Mouse (Mus musculus) forebrain, embryonic 13.5 days (tissue): Measurements from ENCODE around the gene Gabrg3. TPM values are rescaled to one million over a fixed set of nuclear protein-coding genes. Genes with fewer than 3 reads are reported as not detected.
"Not testable (repeated sequence)": the region's sequence is repeated elsewhere in the genome, so short reads cannot be mapped to it uniquely, and the experiment has no call there.

ENCODE experiments used
- ATAC-seq: fragments of 200-750 bp; cut with Nextera tagmentation; 2 replicates; pipeline ENCODE4 v1.8.0; 2017
- H3K27ac ChIP-seq: fragments of 300-500 bp; sonication (generic); 2 replicates; pipeline ENCODE4 v1.5.1; 2015; ENCODE audit warnings: inconsistent platforms, mild to moderate bottlenecking, moderate library complexity
- H3K27me3 ChIP-seq: fragments of 300-500 bp; sonication (generic); 2 replicates; pipeline ENCODE4 v1.6.1; 2015; ENCODE audit warnings: mild to moderate bottlenecking, inconsistent platforms
- H3K36me3 ChIP-seq: fragments of 300-500 bp; sonication (generic); 2 replicates; pipeline ENCODE4 v1.6.1; 2015; ENCODE audit warnings: mild to moderate bottlenecking, inconsistent platforms; ENCODE audit not compliant: poor library complexity, severe bottlenecking
- H3K4me1 ChIP-seq: fragments of 300-500 bp; sonication (generic); 2 replicates; pipeline ENCODE4 v1.6.1; 2015; ENCODE audit warnings: inconsistent platforms
- H3K4me2 ChIP-seq: fragments of 300-500 bp; sonication (generic); 2 replicates; pipeline ENCODE4 v1.6.1; 2015; ENCODE audit warnings: inconsistent platforms, mild to moderate bottlenecking, moderate library complexity
- H3K4me3 ChIP-seq: fragments of 300-500 bp; sonication (generic); 2 replicates; pipeline ENCODE4 v1.5.1; 2015; ENCODE audit warnings: mild to moderate bottlenecking, inconsistent platforms
- H3K9ac ChIP-seq: fragments of 300-500 bp; sonication (generic); 2 replicates; pipeline ENCODE4 v1.6.1; 2015; ENCODE audit warnings: mild to moderate bottlenecking, inconsistent platforms
- H3K9me3 ChIP-seq: fragments of 300-500 bp; sonication (generic); replicated peaks from 2 replicates; pipeline ENCODE4 v1.6.1; 2016; ENCODE audit warnings: inconsistent platforms
- WGBS: fragments of 180-500 bp; shearing (Covaris S2); methylation state at CpG from one replicate; pipeline ENCODE4 v1.1.7; 2015; 5-methylcytosine and 5-hydroxymethylcytosine counted together
- polyA plus RNA-seq: library from polyadenylated mRNA; unstranded; fragments of >200 nt; fragmentation: Nextera tagmentation; extraction: Ambion mirVana; gene quantifications from 2 replicates; pipeline ENCODE4 v1.2.1, GENCODE M21; 2015

Gabrg3 gene
- polyA plus RNA-seq, 1 experiment from 2014 or later: 1.3 TPM

DNA sequence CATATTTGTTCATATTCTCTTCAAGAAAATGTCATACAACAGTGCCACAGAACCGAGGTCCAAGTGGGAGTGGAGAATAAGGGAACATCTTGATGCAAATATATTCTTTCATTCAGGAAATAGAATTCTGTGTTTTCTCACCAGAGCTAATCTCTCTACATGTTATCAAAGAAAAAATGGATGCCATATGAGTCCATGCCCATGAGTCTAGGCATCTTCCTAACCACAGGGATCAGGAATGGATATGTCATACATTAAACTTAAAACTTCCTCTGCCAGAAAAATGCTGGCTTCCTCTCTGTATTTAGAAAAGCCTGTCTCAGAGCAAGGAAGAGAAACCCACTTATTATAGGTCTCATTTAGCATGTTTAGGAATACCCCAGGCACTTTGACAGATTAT, 92.9 kb downstream of the Gabrg3 start:
- no peaks in the 10 kb centered on the region for H3K9me3 ChIP-seq
- no peak overlapping the region for H3K27ac ChIP-seq
- 74% methylated on average over 1 of the region's 1 CpGs for WGBS
- H3K9ac ChIP-seq: no peak overlapping the region
- no peak; the same call in 1 of the 2 replicates for ATAC-seq
- H3K4me2 ChIP-seq: no peak overlapping the region
- no peaks in the 10 kb centered on the region for H3K36me3 ChIP-seq
- H3K4me1 ChIP-seq: no peaks in the 10 kb centered on the region
- H3K27me3 ChIP-seq: no peaks in the 10 kb centered on the region
- no peak overlapping the region for H3K4me3 ChIP-seq

DNA sequence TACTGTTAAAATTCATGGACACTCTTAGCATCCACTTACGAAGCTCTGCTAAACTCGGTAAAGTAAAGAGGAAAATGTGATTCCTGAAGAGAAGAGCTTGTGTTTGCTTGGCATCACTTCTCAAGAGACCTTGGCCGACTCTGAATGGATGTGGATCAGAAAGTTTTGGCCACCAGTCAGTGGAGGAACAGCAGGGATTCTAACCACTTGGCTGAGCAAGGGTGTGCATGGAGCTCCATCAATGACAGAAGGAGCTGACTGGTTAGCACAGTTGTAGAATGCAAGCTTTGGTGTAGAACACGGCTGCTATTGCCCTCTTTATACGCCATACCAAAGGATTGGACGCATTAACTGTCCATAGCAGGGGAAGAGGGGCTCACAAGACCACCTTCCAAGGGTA, 93.4 kb downstream of the Gabrg3 start:
- H3K9ac ChIP-seq: no peak overlapping the region
- no peaks in the 10 kb centered on the region for H3K27me3 ChIP-seq
- H3K36me3 ChIP-seq: no peaks in the 10 kb centered on the region
- no peak overlapping the region for H3K4me3 ChIP-seq
- 87% methylated on average over 6 of the region's 6 CpGs for WGBS
- H3K9me3 ChIP-seq: no peaks in the 10 kb centered on the region
- no peak overlapping the region for H3K27ac ChIP-seq
- H3K4me2 ChIP-seq: no peak overlapping the region
- ATAC-seq: no peak; the same call in 1 of the 2 replicates
- H3K4me1 ChIP-seq: no peaks in the 10 kb centered on the region

DNA sequence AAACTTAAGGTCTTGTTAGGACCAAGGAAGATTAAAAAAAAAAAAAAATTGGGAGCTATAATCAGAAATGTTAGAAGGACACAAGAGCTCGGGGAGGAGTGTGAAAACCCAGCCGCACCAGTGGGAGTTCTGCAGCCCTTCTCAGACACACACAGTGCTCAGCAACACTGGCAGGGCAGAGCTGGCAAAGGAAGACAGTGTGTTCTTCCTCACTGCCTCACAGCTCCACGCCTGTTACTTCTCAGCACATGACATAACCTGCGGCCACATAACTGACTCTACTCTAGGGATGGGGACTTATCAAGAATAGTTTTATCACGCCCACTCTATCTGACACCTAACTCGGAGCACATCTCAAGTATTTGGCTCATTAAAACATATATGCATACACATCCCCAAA, 103.8 kb downstream of the Gabrg3 start:
- 85% methylated on average over 6 of the region's 6 CpGs for WGBS
- ATAC-seq: no peak
- H3K9me3 ChIP-seq: no peaks in the 10 kb centered on the region

DNA sequence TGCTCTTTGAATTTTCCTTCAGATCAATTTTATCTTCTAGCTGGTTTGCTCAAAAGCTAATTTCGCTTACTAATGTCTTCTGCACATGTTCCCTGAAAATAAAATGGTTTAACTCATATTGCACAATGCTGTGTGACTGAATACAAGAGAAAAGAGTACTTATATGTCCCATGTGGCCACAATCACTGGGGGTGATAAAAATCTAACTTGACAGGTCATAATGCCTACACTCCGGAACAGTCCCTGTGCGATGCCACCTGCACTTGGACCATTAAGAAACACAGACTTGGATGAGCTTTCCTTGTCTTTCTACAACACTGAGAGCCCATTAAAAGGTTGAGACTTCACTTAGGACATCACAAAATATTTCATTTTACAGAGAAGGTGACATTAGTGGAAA, 108.1 kb downstream of the Gabrg3 start:
- Histone ChIP-seq H3K9me3 (no peaks in the 10 kb centered on the region), H3K4me2 (no peak overlapping the region), H3K36me3 (no peaks in the 10 kb centered on the region), H3K27me3 (no peaks in the 10 kb centered on the region), H3K4me3 (no peak overlapping the region), H3K27ac (no peak overlapping the region), H3K9ac (no peak overlapping the region), H3K4me1 (no peaks in the 10 kb centered on the region)
- no peak for ATAC-seq
- 89% methylated on average over 3 of the region's 3 CpGs for WGBS

More for the DNA sequence above, 103.8 kb downstream of the Gabrg3 start:
- no peak overlapping the region for H3K9ac ChIP-seq
- H3K4me1 ChIP-seq: no peaks in the 10 kb centered on the region
- H3K36me3 ChIP-seq: no peaks in the 10 kb centered on the region
- H3K27me3 ChIP-seq: no peaks in the 10 kb centered on the region
- no peak overlapping the region for H3K4me2 ChIP-seq
- H3K27ac ChIP-seq: no peak overlapping the region
- H3K4me3 ChIP-seq: no peak overlapping the region

DNA sequence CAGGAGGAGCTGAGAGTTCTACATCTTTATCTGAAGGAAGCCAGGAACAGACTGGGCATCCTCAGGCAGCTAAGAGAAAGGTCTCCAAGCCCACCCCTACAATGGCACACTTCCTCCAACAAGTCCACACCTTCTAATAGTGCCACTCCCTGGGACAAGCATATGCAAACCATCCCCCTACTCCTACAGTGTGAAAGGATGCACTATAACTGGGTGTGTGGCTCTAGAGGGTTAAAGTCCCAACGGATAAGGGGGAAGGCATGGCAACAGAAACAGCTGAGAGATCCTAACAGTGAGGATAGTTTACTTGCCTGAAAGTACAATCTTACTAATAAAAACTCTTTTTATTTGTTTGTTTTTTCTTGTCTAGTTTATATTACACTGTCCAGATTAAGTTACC, 126.8 kb downstream of the Gabrg3 start:
- Histone ChIP-seq H3K4me3 (no peak overlapping the region), H3K9me3 (no peaks in the 10 kb centered on the region; the same call in 1 of the 2 replicates), H3K9ac (no peak overlapping the region), H3K4me2 (no peak overlapping the region), H3K27ac (no peak overlapping the region), H3K36me3 (no peaks in the 10 kb centered on the region), H3K27me3 (no peaks in the 10 kb centered on the region), H3K4me1 (no peaks in the 10 kb centered on the region)
- WGBS: 77% methylated on average over 1 of the region's 1 CpGs
- ATAC-seq: no peak

DNA sequence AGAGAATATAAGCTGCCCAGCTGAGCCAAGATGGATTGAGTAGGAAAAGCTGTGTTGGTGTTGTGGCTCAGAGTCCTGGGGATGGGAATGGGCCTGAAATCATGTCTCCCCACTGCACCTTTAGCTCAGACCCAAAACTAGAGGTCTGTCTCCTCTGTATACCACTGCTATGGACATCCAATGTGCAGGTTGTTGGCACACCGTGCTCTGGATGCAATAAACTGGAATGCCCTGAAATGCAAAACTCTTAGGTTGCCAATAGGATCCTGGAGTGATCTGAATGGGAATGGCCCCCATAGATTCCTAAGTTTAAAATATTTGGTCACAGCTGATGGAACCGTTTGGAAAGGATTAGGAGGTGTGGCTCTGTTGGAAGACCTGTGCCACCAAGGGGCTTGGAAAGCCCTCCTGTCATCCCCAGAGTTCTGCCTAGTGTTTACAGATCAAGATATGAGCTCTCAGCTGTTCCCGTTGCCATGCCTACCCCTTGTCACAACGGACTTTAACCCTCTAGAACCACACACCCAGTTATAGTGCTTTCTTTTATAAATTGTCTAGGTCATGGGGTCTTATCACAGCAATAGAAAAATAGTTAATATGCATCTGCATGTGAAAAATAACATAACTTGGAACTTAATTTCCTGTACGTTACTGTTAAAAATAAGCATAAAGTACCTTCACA, 128.0 kb downstream of the Gabrg3 start:
- H3K9me3 ChIP-seq: no peaks in the 10 kb centered on the region; the same call in 1 of the 2 replicates
- no peaks in the 10 kb centered on the region for H3K27me3 ChIP-seq
- H3K4me1 ChIP-seq: no peaks in the 10 kb centered on the region
- no peak overlapping the region for H3K9ac ChIP-seq
- 79% methylated on average over 5 of the region's 5 CpGs for WGBS
- no peaks in the 10 kb centered on the region for H3K36me3 ChIP-seq
- no peak overlapping the region for H3K4me2 ChIP-seq
- ATAC-seq: no peak
- H3K4me3 ChIP-seq: no peak overlapping the region
- no peak overlapping the region for H3K27ac ChIP-seq

DNA sequence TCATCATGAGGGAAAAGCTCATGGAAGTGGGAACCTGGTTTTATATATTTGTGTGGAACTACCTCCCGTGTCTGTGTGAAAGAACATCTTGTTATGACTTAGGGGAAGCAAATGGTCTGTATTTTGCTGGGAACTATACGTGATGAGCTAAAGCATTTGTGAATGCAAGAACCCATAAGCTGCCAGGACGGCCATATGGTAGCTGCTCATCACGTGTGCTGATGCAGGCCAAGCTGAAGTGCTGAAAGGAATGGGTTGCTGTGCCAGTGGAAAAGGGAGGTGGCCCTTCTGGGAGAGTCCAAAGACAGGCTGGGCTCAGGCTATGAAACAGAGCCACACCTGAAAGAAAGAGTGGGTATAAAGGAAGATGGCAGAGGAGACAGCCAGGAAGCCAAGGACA, 143.0 kb downstream of the Gabrg3 start:
- Histone ChIP-seq H3K27ac (no peak overlapping the region), H3K36me3 (no peaks in the 10 kb centered on the region), H3K4me1 (no peaks in the 10 kb centered on the region), H3K4me3 (no peak overlapping the region), H3K9me3 (no peaks in the 10 kb centered on the region), H3K4me2 (no peak overlapping the region), H3K27me3 (no peaks in the 10 kb centered on the region), H3K9ac (no peak overlapping the region)
- WGBS: 81% methylated on average over 4 of the region's 4 CpGs
- ATAC-seq: no peak; the same call in 1 of the 2 replicates

DNA sequence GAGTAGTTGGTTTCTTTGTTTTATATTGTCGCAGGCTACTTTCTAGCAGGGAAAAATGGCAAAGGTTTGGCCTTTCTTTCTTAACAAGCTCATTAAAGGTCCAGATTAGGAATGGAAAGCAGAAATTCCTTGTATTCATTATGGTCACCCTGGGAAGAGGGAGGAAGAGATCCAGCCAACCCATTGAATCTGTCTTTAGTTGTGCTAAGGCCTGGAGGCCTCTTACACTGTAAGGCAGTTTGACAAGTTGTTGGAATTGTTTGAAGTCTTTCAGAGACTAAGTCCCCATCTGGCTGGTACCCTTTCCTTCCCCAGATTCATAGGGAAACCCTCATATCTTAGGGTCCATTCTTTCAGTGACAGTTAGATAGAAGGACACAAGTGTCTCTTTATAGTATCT, 172.9 kb downstream of the Gabrg3 start:
- H3K4me3 ChIP-seq: no peak overlapping the region
- no peaks in the 10 kb centered on the region for H3K36me3 ChIP-seq
- 0 out of 2 replicates have a peak, but pooled peaks have one; percentile 48 for ATAC-seq
- H3K27me3 ChIP-seq: no peaks in the 10 kb centered on the region
- H3K9me3 ChIP-seq: no peaks in the 10 kb centered on the region
- H3K27ac ChIP-seq: no peak overlapping the region
- no peaks in the 10 kb centered on the region for H3K4me1 ChIP-seq
- WGBS: 45% methylated on average over 1 of the region's 1 CpGs
- no peak overlapping the region for H3K9ac ChIP-seq
- H3K4me2 ChIP-seq: no peak overlapping the region

DNA sequence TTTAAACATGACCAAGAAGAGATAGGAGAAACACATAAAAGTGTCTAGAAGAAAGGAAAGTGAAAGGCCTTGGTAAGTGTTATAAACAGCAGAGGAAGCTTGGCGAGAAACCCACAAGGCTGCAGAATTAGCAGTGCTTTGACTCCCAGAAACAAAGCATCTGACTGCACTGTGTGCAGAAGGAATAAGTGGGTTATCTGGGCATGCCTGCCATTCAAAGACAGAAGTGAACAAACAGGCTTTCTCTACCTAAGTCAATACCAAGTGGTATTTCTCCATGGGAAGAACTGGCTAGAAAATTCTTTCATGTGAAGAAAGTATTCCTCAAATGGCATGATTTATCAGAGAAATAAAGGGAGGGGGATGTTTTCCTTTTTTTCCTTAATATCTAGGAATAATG, 201.0 kb downstream of the Gabrg3 start:
- no peaks in the 10 kb centered on the region for H3K9me3 ChIP-seq
- H3K4me2 ChIP-seq: no peak overlapping the region
- 55% methylated on average over 1 of the region's 1 CpGs for WGBS
- H3K27ac ChIP-seq: no peak overlapping the region
- H3K36me3 ChIP-seq: no peaks in the 10 kb centered on the region
- no peak for ATAC-seq
- H3K4me3 ChIP-seq: no peak overlapping the region
- H3K9ac ChIP-seq: no peak overlapping the region
- no peaks in the 10 kb centered on the region for H3K4me1 ChIP-seq
- H3K27me3 ChIP-seq: no peaks in the 10 kb centered on the region

DNA sequence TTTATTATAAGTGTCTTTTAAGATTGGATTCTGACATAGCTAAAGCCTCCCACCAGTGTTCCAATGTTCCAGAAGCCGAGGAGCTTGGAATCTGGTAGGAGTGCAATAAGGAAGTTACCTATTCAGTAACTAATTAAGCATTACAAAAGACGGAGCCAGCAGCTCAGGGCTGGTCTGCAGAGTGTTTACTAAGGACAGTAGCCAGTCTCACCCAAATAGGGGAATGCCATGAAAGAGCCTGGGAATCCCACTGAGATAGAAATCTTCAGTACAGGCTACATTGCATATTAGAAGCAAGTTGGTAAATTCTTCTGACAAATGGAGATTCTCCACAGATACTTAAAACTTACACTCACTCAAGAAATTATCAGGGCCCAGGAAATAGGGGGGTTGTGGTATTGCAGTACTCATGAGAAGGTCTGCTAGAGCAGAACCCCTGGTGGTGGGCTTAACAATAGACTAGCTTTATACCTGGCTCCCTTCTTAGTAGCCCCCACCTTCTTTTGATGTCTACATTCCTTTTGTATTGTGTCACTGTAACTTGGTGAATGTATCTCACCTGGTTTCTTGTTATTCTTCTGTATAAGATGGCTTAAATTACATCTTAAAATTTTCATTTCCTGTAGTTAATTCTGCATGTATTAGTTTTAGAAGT, 211.0 kb downstream of the Gabrg3 start:
- ATAC-seq, H3K36me3 ChIP-seq, H3K4me2 ChIP-seq, H3K27ac ChIP-seq, H3K9me3 ChIP-seq, H3K4me3 ChIP-seq, H3K4me1 ChIP-seq, H3K27me3 ChIP-seq, H3K9ac ChIP-seq: not testable (repeated sequence)
- WGBS: 32% methylated on average over 2 of the region's 2 CpGs

DNA sequence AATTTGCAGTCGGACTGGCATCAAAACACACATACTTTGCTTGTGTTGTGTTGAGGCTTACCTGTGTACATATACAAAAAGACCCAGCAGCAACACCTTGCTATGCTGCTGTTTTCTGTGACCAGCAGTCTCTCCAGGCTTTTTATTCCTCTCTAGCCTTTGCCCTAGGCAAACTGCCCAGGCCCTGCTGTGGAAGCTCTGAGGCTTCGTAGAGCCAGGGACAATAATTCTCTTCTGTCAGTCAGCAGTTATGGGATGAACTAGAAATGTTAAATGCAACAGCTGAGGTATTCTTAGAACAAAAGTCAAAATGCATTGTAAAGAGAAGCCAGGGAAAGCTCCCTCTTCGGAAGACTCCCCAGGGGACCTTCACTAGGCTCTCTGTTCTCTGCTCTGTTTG, 220.1 kb downstream of the Gabrg3 start:
- H3K9ac ChIP-seq: no peak overlapping the region
- no peaks in the 10 kb centered on the region for H3K4me1 ChIP-seq
- ATAC-seq: no peak
- H3K27me3 ChIP-seq: no peaks in the 10 kb centered on the region
- 57% methylated on average over 3 of the region's 3 CpGs for WGBS
- H3K4me2 ChIP-seq: no peak overlapping the region
- no peaks in the 10 kb centered on the region for H3K36me3 ChIP-seq
- no peak overlapping the region for H3K4me3 ChIP-seq
- H3K27ac ChIP-seq: no peak overlapping the region
- no peaks in the 10 kb centered on the region for H3K9me3 ChIP-seq

DNA sequence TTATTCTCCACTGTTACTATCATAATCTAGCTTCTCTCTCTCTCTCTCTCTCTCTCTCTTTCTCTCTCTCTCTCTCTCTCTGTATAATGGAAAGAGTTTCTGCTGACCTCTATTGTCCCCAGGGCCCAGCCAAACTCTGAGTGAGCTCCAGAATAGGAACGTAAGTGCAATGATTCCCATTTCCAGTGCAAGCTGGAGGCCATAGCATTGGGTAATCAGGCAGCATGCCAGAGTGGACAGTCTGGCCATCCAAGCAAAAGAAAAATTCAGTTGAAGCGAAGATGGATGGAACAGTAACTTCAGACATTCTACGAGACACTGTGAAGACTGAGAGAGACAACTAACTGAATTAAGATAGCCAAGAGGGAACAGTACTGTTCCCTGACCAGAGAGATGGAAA, 228.8 kb downstream of the Gabrg3 start:
- 89% methylated on average over 3 of the region's 3 CpGs for WGBS
- H3K36me3 ChIP-seq: no peaks in the 10 kb centered on the region
- ATAC-seq: no peak
- no peak overlapping the region for H3K27ac ChIP-seq
- H3K9ac ChIP-seq: no peak overlapping the region
- H3K27me3 ChIP-seq: no peaks in the 10 kb centered on the region
- 0 out of 2 replicates have a peak, but pooled peaks cover 6% of the 10 kb centered on the region for H3K4me1 ChIP-seq
- no peak overlapping the region for H3K4me2 ChIP-seq
- H3K4me3 ChIP-seq: no peak overlapping the region
- no peaks in the 10 kb centered on the region for H3K9me3 ChIP-seq
